Mouse (Mus musculus) regulatory T cell (primary cell): ENCODE data around the gene Olfr214.
"Not testable (repeated sequence)": the region's sequence is repeated elsewhere in the genome, so short reads cannot be mapped to it uniquely, and the experiment has no call there.

Experiments
- in situ Hi-C: fragments of 300-600 bp; cut with MboI, MseI; formaldehyde crosslinking; loops from one replicate; pipeline ENCODE4 v1.15.1; 2025; ENCODE audit warnings: high pct_unique_total_duplicates

Gene Olfr214

DNA sequence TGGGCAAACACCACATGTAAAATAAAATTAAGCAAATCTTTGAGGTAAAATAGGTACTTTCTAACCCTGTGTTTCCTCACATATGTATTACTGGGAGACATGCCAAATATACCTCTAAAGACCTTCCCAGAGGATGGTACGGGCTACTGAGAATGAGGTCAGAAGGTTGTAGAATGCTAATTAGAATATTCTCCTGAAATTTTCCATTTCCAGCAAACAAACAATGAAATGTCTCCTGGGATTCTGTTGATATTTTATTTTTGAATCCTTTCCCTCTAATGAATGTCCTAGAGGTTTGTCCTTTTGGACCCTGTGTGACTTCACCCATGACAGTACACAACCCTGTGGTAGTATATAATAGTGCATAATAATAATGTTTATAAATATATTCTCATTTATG lies at the start of gene Olfr214:
Gene Olfr214, plus strand, starts transcription at position 301 of the 400 bp plus-strand sequence.
- in situ Hi-C loops: loop anchor here (25.0 kb wide), 1 partner anchor 267 kb away; no protein-coding TSS in a partner anchor

DNA sequence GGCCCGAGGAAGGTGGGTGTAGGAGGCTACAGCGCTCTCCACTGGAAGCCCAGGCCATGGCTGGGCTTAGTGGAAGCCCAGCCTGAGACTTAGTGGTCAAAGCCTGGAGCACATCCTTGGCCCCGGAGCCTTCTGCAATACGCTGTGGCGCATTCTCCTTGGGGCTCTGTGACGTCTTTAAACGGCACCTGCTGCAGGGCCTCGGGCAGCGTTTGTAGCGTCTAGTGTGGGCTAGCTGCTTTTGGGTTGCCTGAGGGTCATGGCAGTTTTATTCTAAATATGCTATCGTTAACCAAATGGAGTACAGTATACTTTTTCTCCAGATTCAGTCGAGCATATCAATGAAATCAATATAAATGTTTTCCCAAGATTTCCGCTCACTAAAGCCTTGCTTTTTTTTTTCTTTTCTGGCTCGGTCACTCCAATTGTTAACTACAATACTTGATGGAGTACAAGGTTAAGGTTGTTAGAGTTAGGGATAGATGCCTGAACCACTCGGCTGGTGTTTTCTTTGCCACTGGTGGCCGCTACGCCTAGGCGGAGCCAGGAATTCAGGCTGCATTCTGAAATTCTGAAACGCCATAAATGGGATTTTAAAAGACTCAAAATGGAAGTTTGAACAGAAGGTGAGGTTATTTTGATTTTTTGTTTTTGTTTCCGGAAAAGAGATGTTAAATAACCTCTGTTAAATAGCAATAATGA lies 47.6 kb upstream of the Olfr214 start, which contains the start of gene Olfr212:
Gene Olfr212, plus strand, starts transcription at position 215 of the 702 bp plus-strand sequence.
- in situ Hi-C loops: not testable (repeated sequence)

DNA sequence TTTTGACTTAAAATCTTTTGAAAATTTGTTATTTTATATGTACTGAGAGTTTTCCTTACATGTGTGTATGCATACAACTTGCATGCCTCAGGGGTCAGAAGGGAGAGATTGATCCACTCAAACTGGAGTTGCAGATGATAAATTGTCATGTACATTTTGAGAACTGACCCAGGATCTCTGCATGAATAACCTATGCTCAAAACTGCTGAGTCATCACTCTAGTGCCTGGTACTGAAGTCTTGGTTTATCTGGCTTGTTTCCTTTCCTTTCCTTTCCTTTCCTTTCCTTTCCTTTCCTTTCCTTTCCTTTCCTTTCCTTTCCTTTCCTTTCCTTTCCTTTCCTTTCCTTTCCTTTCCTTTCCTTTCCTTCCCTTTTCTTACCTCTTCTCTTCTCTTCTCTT lies 39.2 kb upstream of the Olfr214 start:
- in situ Hi-C loops: no loop called here

- in situ Hi-C loops: no loop called here
Observed at GRCm38 (mm10) chr6:116538156-116538555, 15.9 kb upstream of the Olfr214 start, which contains the start of gene Olfr213. Olfr213 (plus strand) TSS chr6:116538456.

- in situ Hi-C loops: no loop called here
Observed at GRCm38 (mm10) chr6:116542500-116542899, 11.5 kb upstream of the Olfr214 start.

DNA sequence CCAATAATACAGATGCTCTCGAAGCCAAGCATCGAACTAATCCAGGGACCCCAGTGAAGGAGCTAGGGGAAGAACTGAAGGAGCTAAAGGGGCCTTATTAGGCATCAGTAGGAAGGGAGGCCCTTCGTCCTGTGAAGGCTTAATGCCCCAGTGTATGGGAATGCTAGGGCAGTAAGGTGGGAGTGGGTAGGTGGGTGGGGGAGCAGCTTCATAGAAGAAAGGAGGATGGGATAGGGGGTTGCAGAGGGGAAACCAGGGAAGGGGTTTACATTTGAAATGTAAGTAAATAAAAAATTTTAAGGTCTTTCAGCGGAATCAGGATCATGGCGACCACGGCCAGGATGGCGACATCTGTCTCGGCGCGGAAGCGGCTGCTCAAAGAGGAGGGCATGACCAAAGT lies 3.2 kb upstream of the Olfr214 start, which contains the start of gene Gm5580:
Gene Gm5580, plus strand, starts transcription at position 301 of the 400 bp plus-strand sequence.
- in situ Hi-C loops: loop anchor here (25.0 kb wide), 1 partner anchor 264 kb away; no protein-coding TSS in a partner anchor

GRCm38 (mm10) chr6:116554952-116555351 lies 917 bp downstream of the Olfr214 start:
- in situ Hi-C loops: loop anchor here (25.0 kb wide), 1 partner anchor 268 kb away; no protein-coding TSS in a partner anchor

GRCm38 (mm10) chr6:116569834-116570233 lies 15.8 kb downstream of the Olfr214 start:
- in situ Hi-C loops: loop anchor here (25.0 kb wide), 1 partner anchor 283 kb away; no protein-coding TSS in a partner anchor

DNA sequence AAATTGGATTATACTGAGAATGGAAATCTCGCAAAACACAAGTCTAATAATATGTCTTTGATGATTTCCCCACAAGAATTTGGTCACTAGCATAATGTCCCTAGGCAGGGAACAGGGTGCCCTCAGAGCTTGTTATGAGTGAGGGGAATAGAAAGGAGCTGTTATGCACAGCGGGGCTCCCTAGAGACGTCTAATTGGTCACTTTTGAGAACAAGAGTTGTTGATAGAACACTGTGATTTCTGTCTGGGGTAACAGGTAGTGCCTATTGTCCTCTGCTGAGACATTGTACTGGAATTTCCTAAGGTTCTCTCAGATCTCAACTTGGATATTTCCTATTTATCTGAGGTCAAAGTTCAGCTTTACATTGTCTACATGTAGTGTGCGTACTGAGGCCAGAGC lies 30.1 kb downstream of the Olfr214 start, which contains the start of gene Olfr215:
Gene Olfr215, minus strand, starts transcription at position 101 of the 400 bp plus-strand sequence.
- in situ Hi-C loops: no loop called here

DNA sequence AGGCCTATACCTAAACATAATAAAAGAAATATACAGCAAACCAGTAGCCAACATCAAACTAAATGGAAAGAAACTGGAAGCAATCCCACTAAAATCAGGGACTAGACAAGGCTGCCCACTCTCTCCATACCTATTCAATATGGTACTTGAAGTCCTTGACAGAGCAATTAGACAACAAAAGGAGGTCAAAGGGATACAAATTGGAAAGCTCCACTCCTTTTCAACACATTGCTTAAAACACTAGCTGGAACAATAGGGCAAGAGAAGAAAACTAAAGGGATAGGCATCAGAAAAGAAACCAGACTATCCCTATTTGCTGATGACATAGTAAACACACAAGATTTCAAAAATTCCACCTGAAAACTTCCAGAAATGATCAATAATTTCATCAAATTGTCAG lies 46.9 kb downstream of the Olfr214 start:
- in situ Hi-C loops: loop anchor here (25.0 kb wide), 1 partner anchor 714 kb away; no protein-coding TSS in a partner anchor

DNA sequence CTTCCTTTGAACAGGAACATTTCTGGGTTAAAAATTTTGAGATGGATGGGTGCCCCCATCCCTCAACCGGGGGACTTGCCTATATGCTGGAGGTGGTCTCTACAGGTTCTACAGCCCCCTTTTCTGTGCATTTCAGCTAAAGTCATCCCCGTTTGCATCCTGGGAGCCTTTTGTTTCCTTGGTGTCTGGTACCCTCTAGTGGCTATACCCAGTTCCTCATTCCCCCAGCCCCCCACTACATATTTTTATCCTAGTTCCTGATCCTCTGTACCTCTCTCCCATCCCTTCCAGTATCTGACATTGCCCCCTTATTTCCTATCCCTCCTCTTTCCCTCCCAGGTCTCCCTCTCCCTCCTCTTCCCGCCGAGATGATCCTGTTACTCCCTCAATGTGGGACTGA lies 53.2 kb downstream of the Olfr214 start:
- in situ Hi-C loops: loop anchor here (25.0 kb wide), 1 partner anchor 720 kb away; no protein-coding TSS in a partner anchor
